Mouse (Mus musculus) c-Kit-positive CD71-negative TER-119-negative erythroid progenitor cells, embryonic 14.5 days (primary cell): ENCODE results near the gene Dhrs3.

Source experiments
- DNase-seq: peaks from one replicate; pipeline ENCODE4 v3.0.0-alpha.2; 2013; ENCODE audit warnings: low read depth

The Dhrs3 gene

GRCm38 (mm10) chr4:144972948-144973720, 80.5 kb downstream of the Dhrs3 start:
- no peak for DNase-seq

- no peak for DNase-seq
Observed at GRCm38 (mm10) chr4:144974458-144974857, 81.8 kb downstream of the Dhrs3 start.

- no peak for DNase-seq
Observed at GRCm38 (mm10) chr4:144975505-144975904, 82.9 kb downstream of the Dhrs3 start.

GRCm38 (mm10) chr4:144977057-144977456, 84.4 kb downstream of the Dhrs3 start:
- DNase-seq: no peak
